Mouse (Mus musculus) urinary bladder, adult 18-20 months (tissue): ENCODE measurements around the gene Acot2.

ENCODE experiments used
- DNase-seq, 2 experiments: peaks; one replicate each; pipeline ENCODE4 v3.0.0; 2022; ENCODE audit warnings: low spot score in 2 of 2, mixed read lengths in 2 of 2

Acot2 gene

GRCm38 (mm10) chr12:84038241-84038640, 50.6 kb downstream of the Acot2 start, which contains the start of gene Acot4:
TSS of gene Acot4 (plus strand) at chr12:84038379.
- DNase-seq, result peak in 1 of 2 experiments; percentile 28

DNA sequence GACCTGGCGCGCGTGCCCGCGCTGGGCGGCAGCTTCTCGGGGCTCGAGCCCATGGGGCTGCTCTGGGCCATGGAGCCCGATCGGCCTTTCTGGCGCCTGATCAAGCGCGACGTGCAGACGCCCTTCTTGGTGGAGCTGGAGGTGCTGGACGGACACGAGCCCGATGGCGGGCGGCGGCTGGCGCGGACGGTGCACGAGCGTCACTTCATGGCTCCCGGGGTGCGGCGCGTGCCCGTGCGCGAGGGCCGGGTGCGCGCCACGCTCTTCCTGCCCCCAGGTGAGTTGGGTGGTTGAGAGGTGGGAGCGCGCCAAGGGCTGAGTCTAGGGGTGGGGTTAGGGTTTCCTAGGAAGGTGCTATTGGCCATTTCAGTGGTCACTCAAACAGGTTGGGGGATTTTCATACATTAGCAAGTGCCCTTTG, 51.0 kb downstream of the Acot2 start, which contains the start of gene Gm49366:
TSS of gene Gm49366 (plus strand) at position 245 of the 421 bp plus-strand sequence.
- peak; percentile 4 to 44 for DNase-seq

GRCm38 (mm10) chr12:84042248-84042647, 54.6 kb downstream of the Acot2 start:
- no peak for DNase-seq
